Mouse (Mus musculus) cerebellum, adult 11-12 months (tissue): ENCODE measurements around the gene Slamf1.

Source experiments
- DNase-seq: peaks from one replicate; pipeline ENCODE4 v3.0.0; 2022

Slamf1 gene

GRCm38 (mm10) chr1:171766898-171767297 is at the start of gene Slamf1:
Gene Slamf1, plus strand, starts transcription at chr1:171767127.
- no peak for DNase-seq

GRCm38 (mm10) chr1:171731195-171731594 is 35.7 kb upstream of the Slamf1 start:
- DNase-seq = no peak

GRCm38 (mm10) chr1:171734898-171735297 is 32.0 kb upstream of the Slamf1 start:
- no peak for DNase-seq

GRCm38 (mm10) chr1:171748127-171748969 is 18.6 kb upstream of the Slamf1 start:
- no peak for DNase-seq

- DNase-seq = no peak
Observed at GRCm38 (mm10) chr1:171761853-171762448, 5.0 kb upstream of the Slamf1 start.

GRCm38 (mm10) chr1:171770996-171771395 is 4.1 kb downstream of the Slamf1 start:
- no peak for DNase-seq

- no peak for DNase-seq
Observed at GRCm38 (mm10) chr1:171772121-171772735, 5.3 kb downstream of the Slamf1 start.

GRCm38 (mm10) chr1:171773232-171773989 is 6.5 kb downstream of the Slamf1 start:
- no peak for DNase-seq

- DNase-seq = no peak
Observed at GRCm38 (mm10) chr1:171774266-171774665, 7.3 kb downstream of the Slamf1 start.

- DNase-seq = no peak
Observed at GRCm38 (mm10) chr1:171774678-171775077, 7.8 kb downstream of the Slamf1 start.

- no peak for DNase-seq
Observed at GRCm38 (mm10) chr1:171775781-171776180, 8.9 kb downstream of the Slamf1 start.

GRCm38 (mm10) chr1:171777026-171777425 is 10.1 kb downstream of the Slamf1 start:
- no peak for DNase-seq

- DNase-seq = no peak
Observed at GRCm38 (mm10) chr1:171782287-171782915, 15.5 kb downstream of the Slamf1 start.

- DNase-seq = no peak
Observed at GRCm38 (mm10) chr1:171785871-171786270, 18.9 kb downstream of the Slamf1 start.

- DNase-seq = no peak
Observed at GRCm38 (mm10) chr1:171787281-171788015, 20.5 kb downstream of the Slamf1 start.

GRCm38 (mm10) chr1:171788461-171789283 is 21.7 kb downstream of the Slamf1 start:
- no peak for DNase-seq

GRCm38 (mm10) chr1:171789407-171789806 is 22.5 kb downstream of the Slamf1 start:
- no peak for DNase-seq

GRCm38 (mm10) chr1:171791491-171791890 is 24.6 kb downstream of the Slamf1 start:
- DNase-seq = no peak

GRCm38 (mm10) chr1:171796185-171796584 is 29.3 kb downstream of the Slamf1 start:
- DNase-seq = no peak

GRCm38 (mm10) chr1:171797840-171798239 is 30.9 kb downstream of the Slamf1 start:
- DNase-seq = no peak

- no peak for DNase-seq
Observed at GRCm38 (mm10) chr1:171799648-171800047, 32.7 kb downstream of the Slamf1 start.
